In genomic region chr1:43070726-43071125, GRCm38 (mm10) we compare ENCODE assay signal across 16 mouse cellular contexts. TPM values are rescaled to one million over a fixed set of nuclear protein-coding genes. Genes with fewer than 3 reads are reported as not detected.
DNase-seq lines count a peak whose midpoint lies in the region; ATAC-seq and TF ChIP-seq lines count a peak whose summit lies in the region.
"Had no signal": no experiment of that assay in that cellular context is flagged by ENCODE, and none has a peak within 500 bp of the region (broad histone marks: within the 10 kb centered on the region; RNA-seq: fewer than 3 reads in every experiment).

No protein-coding gene starts in this region.

- peaks cover 3 to 10% of the 10 kb centered on the region in 2 experiments for H3K36me3 ChIP-seq in MEL (ENCODE audit: control insufficient read depth in 1 of 2, insufficient read depth in 2 of 2, low read length in 2 of 2)
- H3K36me3 ChIP-seq in midbrain, embryonic 10.5 days: peaks cover 45% of the 10 kb centered on the region

- no peak overlapping the region for H3K27ac ChIP-seq in MEL (ENCODE audit: control insufficient read depth, low read depth, low read length)
- H3K27ac ChIP-seq in midbrain, embryonic 10.5 days (replicated peaks): no peak overlapping the region
- H3K27ac ChIP-seq: layer of hippocampus, adult 2 months; liver, embryonic 15.5 days; neural tube, embryonic 15.5 days had no signal

- no peak for TF ChIP-seq POLR2A in MEL (IDR thresholded peaks at IDR 0.05; ENCODE audit: control insufficient read depth in 1 of 2, insufficient read depth in 1 of 2, low read depth in 1 of 2, low read length in 2 of 2, poor library complexity in 1 of 2)

- peak; percentile 98 for ATAC-seq in megakaryocyte, adult 5-6 weeks (ENCODE audit: poor library complexity, severe bottlenecking)
- ATAC-seq: midbrain, embryonic 16.5 days had no signal

- DNase-seq in 416B (ENCODE audit: low read depth): peak; percentile 77
- peak; percentile 93 for DNase-seq in MEL (ENCODE audit: low read depth, low spot score)
- DNase-seq in lung, adult 18-20 months: peak; percentile 55 to 64
- DNase-seq in midbrain, embryonic 10.5 days (ENCODE audit: low spot score): no peak
- DNase-seq in cerebellum, postnatal 25 days: no peak
- DNase-seq in kidney, adult 9 months: no peak
- DNase-seq: adrenal gland, postnatal 14 days; heart, postnatal 4 days; kidney, adult 11 months; right cerebral cortex, adult 18-20 months had no signal

- no peaks in the 10 kb centered on the region for H3K27me3 ChIP-seq in MEL (ENCODE audit: control insufficient read depth in 1 of 2, insufficient read depth in 2 of 2, low read length in 2 of 2)
- H3K27me3 ChIP-seq in midbrain, embryonic 10.5 days (ENCODE audit: low read depth, poor library complexity, severe bottlenecking): no peaks in the 10 kb centered on the region
- H3K27me3 ChIP-seq: liver, embryonic 15.5 days; neural tube, embryonic 15.5 days had no signal

- TF ChIP-seq RAD21 in MEL (IDR thresholded peaks at IDR 0.05; ENCODE audit: low read depth, low read length): no peak

- H3K4me1 ChIP-seq in MEL (ENCODE audit: control insufficient read depth in 1 of 2, insufficient read depth in 2 of 2, low read length in 2 of 2): peaks cover 9% of the 10 kb centered on the region in 2 experiments
- H3K4me1 ChIP-seq in midbrain, embryonic 10.5 days: no peaks in the 10 kb centered on the region
- H3K4me1 ChIP-seq: liver, embryonic 15.5 days; neural tube, embryonic 15.5 days had no signal

- no peak overlapping the region for H3K9ac ChIP-seq in MEL (ENCODE audit: control insufficient read depth, low read depth, low read length, poor library complexity, severe bottlenecking)
- H3K9ac ChIP-seq: liver, embryonic 15.5 days; neural tube, embryonic 15.5 days had no signal

- no peak for TF ChIP-seq CTCF in MEL (IDR thresholded peaks at IDR 0.05 in 2 of 3, conservative IDR thresholded peaks at IDR 0.05 in 1 of 3; ENCODE audit: control insufficient read depth in 1 of 3, insufficient read depth in 1 of 3, low read depth in 2 of 3, low read length in 3 of 3, poor library complexity in 1 of 3, severe bottlenecking in 1 of 3)

- no peaks in the 10 kb centered on the region for H3K9me3 ChIP-seq in MEL (replicated peaks; ENCODE audit: insufficient read depth, low read length)
- H3K9me3 ChIP-seq in midbrain, embryonic 10.5 days (replicated peaks): no peaks in the 10 kb centered on the region
- H3K9me3 ChIP-seq: liver, embryonic 15.5 days; neural tube, embryonic 15.5 days had no signal

- 0 out of 2 replicates have a peak, but pooled peaks cover 2% of the 10 kb centered on the region for H3K79me2 ChIP-seq in MEL (ENCODE audit: control insufficient read depth, insufficient read depth, low read length, poor library complexity)

- H3K4me3 ChIP-seq in MEL (ENCODE audit: control insufficient read depth in 1 of 2, insufficient read depth in 1 of 2, low read depth in 2 of 2, low read length in 2 of 2): no peak overlapping the region; a peak in 1 of 4 replicates
- H3K4me3 ChIP-seq in midbrain, embryonic 10.5 days: no peak overlapping the region
- H3K4me3 ChIP-seq: erythroblast, embryonic 14.5 days; layer of hippocampus, adult 2 months; liver, embryonic 15.5 days; neural tube, embryonic 15.5 days had no signal

- WGBS in midbrain, embryonic 10.5 days: 86% methylated on average over 5 of the region's 5 CpGs

- no peak for TF ChIP-seq EP300 in MEL (IDR thresholded peaks at IDR 0.05; ENCODE audit: low read depth in 1 of 2, low read length in 2 of 2)

TF ChIP-seq in MEL, 35 proteins besides CTCF, POLR2A, EP300 and RAD21:
- no peak for TF ChIP-seq ZMIZ1 (IDR thresholded peaks at IDR 0.05; ENCODE audit: low read depth, low read length)
- peak; percentile 35; the same call in 1 of the 2 replicates for TF ChIP-seq SIN3A (IDR thresholded peaks at IDR 0.05; ENCODE audit: low read length)
- 0 out of 2 replicates have a peak, but pooled peaks have one; percentile 21 for TF ChIP-seq ELF1 (IDR thresholded peaks at IDR 0.05; ENCODE audit: low read depth, low read length)

RNA-seq across cellular contexts. Expression of gene Tgfbrap1, which starts 27.7 kb away (rescaled TPM):
- total RNA-seq in MEL (2012; rRNA removed): 7.9 and 9.2 TPM in 2 replicates
- polyA plus RNA-seq in MEL (2012; ENCODE audit: insufficient read depth in 1 of 2, insufficient read length in 2 of 2, low read depth in 1 of 2, low replicate concordance in 2 of 2, missing spikeins in 1 of 2): 10 to 100 TPM in 1 of 2 experiments, not detected in 1; 17.6 TPM
- 19.4 and 22.3 TPM in 2 replicates for total RNA-seq in megakaryocyte, adult 5-6 weeks (2015)
- 12.3 and 13.5 TPM in 2 replicates for total RNA-seq in megakaryocyte, adult 5-6 weeks (2017)
- polyA plus RNA-seq in midbrain, embryonic 10.5 days (2016; fragmentation: Nextera tagmentation; extraction: Ambion mirVana): 13.5 and 14.8 TPM in 2 replicates

RNA-seq across cellular contexts. Expression of gene AI597479, which starts 27.8 kb away (rescaled TPM):
- total RNA-seq in MEL (2012; rRNA removed): 16.8 and 20.1 TPM in 2 replicates
- 10 to 100 TPM in 1 of 2 experiments, not detected in 1; 15.3 TPM for polyA plus RNA-seq in MEL (2012; ENCODE audit: insufficient read depth in 1 of 2, insufficient read length in 2 of 2, low read depth in 1 of 2, low replicate concordance in 2 of 2, missing spikeins in 1 of 2)
- total RNA-seq in megakaryocyte, adult 5-6 weeks (2015): 8.4 and 9.3 TPM in 2 replicates
- 13.4 and 14.5 TPM in 2 replicates for total RNA-seq in megakaryocyte, adult 5-6 weeks (2017)
- polyA plus RNA-seq in midbrain, embryonic 10.5 days (2016; fragmentation: Nextera tagmentation; extraction: Ambion mirVana): 41.3 and 43.8 TPM in 2 replicates

Comparison
In these comparisons a context has a peak if more than half of its experiments do, and no peak if none do; other contexts are left out.
1. DNase-seq: peak in 416B (single experiment), MEL (single experiment) and lung, adult 18-20 months (2 of 2); none in midbrain, embryonic 10.5 days (single experiment), cerebellum, postnatal 25 days (0 of 2) and kidney, adult 9 months (single experiment).